Mouse (Mus musculus): ENCODE data around the gene Bpifb3. TPM values are rescaled to one million over a fixed set of nuclear protein-coding genes. Genes with fewer than 3 reads are reported as not detected.

Bpifb3 gene
- polyA plus RNA-seq (2017; shearing (Covaris generic)), result not detected

GRCm38 (mm10) chr2:153917930-153918329 is at the start of gene Bpifb3:
Gene Bpifb3, plus strand, starts transcription at chr2:153918230.

GRCm38 (mm10) chr2:153870984-153871383 is 47.0 kb upstream of the Bpifb3 start, which contains the start of gene Sun5:
Gene Sun5, minus strand, starts transcription at chr2:153871084.

GRCm38 (mm10) chr2:153874745-153875144 is 43.3 kb upstream of the Bpifb3 start, which contains the start of gene Bpifb2:
Gene Bpifb2, plus strand, starts transcription at chr2:153875045.

GRCm38 (mm10) chr2:153900088-153900487 is 17.9 kb upstream of the Bpifb3 start, which contains the start of gene Bpifb6:
Gene Bpifb6, plus strand, starts transcription at chr2:153900388.

GRCm38 (mm10) chr2:153937843-153938242 is 19.8 kb downstream of the Bpifb3 start, which contains the start of gene Bpifb4:
Gene Bpifb4, plus strand, starts transcription at chr2:153938212.

GRCm38 (mm10) chr2:153974582-153974981 is 56.6 kb downstream of the Bpifb3 start, which contains the start of gene Bpifa6:
Gene Bpifa6, plus strand, starts transcription at chr2:153974945.

Other genes with a start within 250 kb of the Bpifb3 start
- not detected for gene Dnmt3c, start 221.6 kb upstream of the Bpifb3 start, polyA plus RNA-seq (2017; shearing (Covaris generic))
- gene Mapre1, start 177.0 kb upstream of the Bpifb3 start, polyA plus RNA-seq (2017; shearing (Covaris generic)), result 207 TPM
- 0.21 TPM for gene Efcab8, start 138.3 kb upstream of the Bpifb3 start, polyA plus RNA-seq (2017; shearing (Covaris generic))
- not detected for gene Sun5, start 47.1 kb upstream of the Bpifb3 start, polyA plus RNA-seq (2017; shearing (Covaris generic))
- gene Bpifb2, start 43.2 kb upstream of the Bpifb3 start, polyA plus RNA-seq (2017; shearing (Covaris generic)), result not detected
- not detected for gene Bpifb6, start 17.8 kb upstream of the Bpifb3 start, polyA plus RNA-seq (2017; shearing (Covaris generic))
- not detected for gene Bpifb4, start 20.0 kb downstream of the Bpifb3 start, polyA plus RNA-seq (2017; shearing (Covaris generic))
- not detected for gene Bpifa6, start 56.7 kb downstream of the Bpifb3 start, polyA plus RNA-seq (2017; shearing (Covaris generic))
- gene Bpifa2, start 90.0 kb downstream of the Bpifb3 start, polyA plus RNA-seq (2017; shearing (Covaris generic)), result not detected
- not detected for gene Bpifa3, start 212.1 kb downstream of the Bpifb3 start, polyA plus RNA-seq (2017; shearing (Covaris generic))
- not detected for gene Bpifa1, start 224.7 kb downstream of the Bpifb3 start, polyA plus RNA-seq (2017; shearing (Covaris generic))
- gene Bpifa5, start 244.4 kb downstream of the Bpifb3 start, polyA plus RNA-seq (2017; shearing (Covaris generic)), result not detected

Measured in inflammation-experienced regulatory T-cells, adult 16 weeks (primary cell).